Mouse (Mus musculus) midbrain, embryonic 11.5 days (tissue): Measurements from ENCODE around the gene Prlr. TPM values are rescaled to one million over a fixed set of nuclear protein-coding genes. Genes with fewer than 3 reads are reported as not detected.

Experiments
- ATAC-seq: fragments of 200-750 bp; cut with Nextera tagmentation; 2 replicates; pipeline ENCODE4 v1.8.0; 2017; ENCODE audit warnings: moderate TSS enrichment, moderate library complexity; ENCODE audit not compliant: low FRiP score
- DNase-seq: peaks from one replicate; pipeline ENCODE4 v3.0.0; 2015; ENCODE audit warnings: low spot score; ENCODE audit errors: missing footprints
- H3K27ac ChIP-seq: fragments of 300-500 bp; sonication (generic); 2 replicates; pipeline ENCODE4 v1.5.1; 2014; ENCODE audit warnings: low read depth, low read length
- H3K27me3 ChIP-seq: fragments of 300-500 bp; sonication (generic); 2 replicates; pipeline ENCODE4 v1.6.1; 2014; ENCODE audit warnings: mild to moderate bottlenecking, low read length, moderate library complexity, mixed read lengths; ENCODE audit not compliant: control insufficient read depth, insufficient read depth
- H3K36me3 ChIP-seq: fragments of 300-500 bp; sonication (generic); 2 replicates; pipeline ENCODE4 v1.6.1; 2014; ENCODE audit warnings: mild to moderate bottlenecking, low read length, moderate library complexity, mixed read lengths; ENCODE audit not compliant: control insufficient read depth, insufficient read depth
- H3K4me1 ChIP-seq: fragments of 300-500 bp; sonication (generic); 2 replicates; pipeline ENCODE4 v1.6.1; 2014; ENCODE audit warnings: low read length; ENCODE audit not compliant: control insufficient read depth, insufficient read depth
- H3K4me2 ChIP-seq: fragments of 300-500 bp; sonication (generic); 2 replicates; pipeline ENCODE4 v1.6.1; 2014; ENCODE audit warnings: mild to moderate bottlenecking, moderate library complexity
- H3K4me3 ChIP-seq: fragments of 300-500 bp; sonication (generic); 2 replicates; pipeline ENCODE4 v1.5.1; 2014; ENCODE audit warnings: low read depth, low read length
- H3K9ac ChIP-seq: fragments of 300-500 bp; sonication (generic); 2 replicates; pipeline ENCODE4 v1.6.1; 2014; ENCODE audit warnings: low read length
- H3K9me3 ChIP-seq: fragments of 300-500 bp; sonication (generic); 2 replicates; pipeline ENCODE4 v1.6.1; 2016; ENCODE audit warnings: low read length; ENCODE audit not compliant: control insufficient read depth
- WGBS: fragments of 180-500 bp; shearing (Covaris S2); extraction: QIAGEN DNeasy Blood & Tissue Kit; methylation state at CpG from one replicate; pipeline ENCODE4 v1.1.7; 2014; 5-methylcytosine and 5-hydroxymethylcytosine counted together
- polyA plus RNA-seq: library from polyadenylated mRNA; unstranded; fragments of >200 nt; fragmentation: Nextera tagmentation; extraction: Ambion mirVana; gene quantifications from 2 replicates; pipeline ENCODE4 v1.2.1, GENCODE M21; 2014

The Prlr gene
- 0.17 and 0.23 TPM in 2 replicates for polyA plus RNA-seq

DNA sequence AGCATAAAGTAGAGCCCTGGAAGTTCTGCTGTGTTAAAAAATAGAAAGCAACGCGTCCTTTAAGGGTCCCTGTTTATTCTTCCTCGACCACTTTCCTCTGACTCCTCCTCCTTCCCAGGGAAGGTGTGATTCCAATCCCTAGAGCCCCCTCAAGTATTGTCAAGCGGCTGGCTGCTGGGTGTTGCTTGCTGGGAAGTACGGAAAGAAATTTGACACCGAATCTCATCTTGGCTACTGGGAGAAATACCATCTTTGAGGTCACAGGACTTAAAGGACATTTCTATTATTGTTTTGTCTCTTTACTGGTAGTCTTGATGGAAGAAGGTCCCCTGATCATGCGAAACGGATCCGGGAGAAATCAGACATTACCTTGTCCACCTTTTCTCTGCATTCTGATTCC is at the start of gene Prlr:
Gene Prlr, plus strand, starts transcription at position 156 of the 400 bp plus-strand sequence.
- DNase-seq, result peak; percentile 84
- H3K4me2 ChIP-seq, result peak within 1 kb of the TSS; percentile 57
- no peaks in the 10 kb centered on the region for H3K36me3 ChIP-seq
- 3% methylated on average over 9 of the region's 9 CpGs for WGBS
- H3K27ac ChIP-seq, result no peak within 1 kb of the TSS
- H3K4me1 ChIP-seq, result no peaks in the 10 kb centered on the region; the same call in 1 of the 2 replicates
- no peaks in the 10 kb centered on the region; the same call in 1 of the 2 replicates for H3K27me3 ChIP-seq
- H3K9ac ChIP-seq, result peak within 1 kb of the TSS; percentile 36
- no peak for ATAC-seq
- H3K4me3 ChIP-seq, result peak within 1 kb of the TSS; percentile 17
- no peaks in the 10 kb centered on the region for H3K9me3 ChIP-seq

GRCm38 (mm10) chr15:10133781-10134180 is 43.3 kb upstream of the Prlr start:
- WGBS, result 90% methylated on average over 2 of the region's 2 CpGs
- no peak overlapping the region for H3K9ac ChIP-seq

DNA sequence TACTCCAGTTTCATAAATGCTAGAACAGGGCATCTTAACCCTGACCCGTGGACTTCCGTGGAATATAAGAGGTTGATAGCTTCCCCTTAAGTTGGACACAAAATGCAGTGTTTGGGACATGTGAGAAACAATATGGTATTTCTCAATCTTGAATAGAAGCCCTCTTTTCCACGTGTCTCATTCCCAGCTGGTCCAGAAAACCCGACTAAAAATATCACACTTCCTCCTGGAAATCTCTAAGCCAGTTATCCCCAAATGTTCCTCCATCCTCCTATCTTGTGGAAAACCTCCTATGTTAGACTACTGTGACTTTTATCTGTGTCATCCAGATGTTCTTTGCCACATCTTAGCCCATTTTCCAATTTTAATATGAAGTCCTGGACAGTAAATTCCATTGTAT is 42.1 kb upstream of the Prlr start:
- H3K4me1 ChIP-seq, result no peaks in the 10 kb centered on the region
- no peak overlapping the region for H3K4me3 ChIP-seq
- H3K4me2 ChIP-seq, result no peak overlapping the region
- no peaks in the 10 kb centered on the region for H3K9me3 ChIP-seq
- H3K36me3 ChIP-seq, result no peaks in the 10 kb centered on the region
- ATAC-seq (no peak), DNase-seq (no peak)
- 76% methylated on average over 4 of the region's 4 CpGs for WGBS
- no peak overlapping the region for H3K9ac ChIP-seq
- H3K27ac ChIP-seq, result no peak overlapping the region
- H3K27me3 ChIP-seq, result no peaks in the 10 kb centered on the region

More at GRCm38 (mm10) chr15:10133781-10134180, 43.3 kb upstream of the Prlr start:
- Histone ChIP-seq H3K9me3 (no peaks in the 10 kb centered on the region), H3K4me3 (no peak overlapping the region), H3K4me2 (no peak overlapping the region), H3K4me1 (no peaks in the 10 kb centered on the region), H3K36me3 (no peaks in the 10 kb centered on the region), H3K27ac (no peak overlapping the region), H3K27me3 (no peaks in the 10 kb centered on the region)
- no peak for DNase-seq
- ATAC-seq, result no peak

DNA sequence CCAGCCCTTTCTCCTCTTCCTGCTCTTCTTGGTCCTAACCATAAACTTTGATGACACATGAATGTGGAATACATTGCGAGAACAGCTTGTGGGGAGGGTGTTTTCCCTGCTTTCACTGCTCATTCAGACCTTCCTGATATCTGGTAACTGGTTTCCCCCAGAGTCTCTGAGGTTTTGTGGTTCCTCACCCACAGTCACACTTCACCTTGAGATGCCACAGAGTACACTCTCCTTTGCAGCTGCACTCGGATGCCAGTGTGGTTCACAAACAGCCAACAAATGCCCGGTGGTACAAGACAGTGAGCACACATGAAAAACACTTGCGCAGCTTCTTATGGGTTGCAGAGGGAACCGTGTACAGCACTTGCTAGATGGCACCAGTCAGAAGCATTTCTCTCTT is 32.5 kb upstream of the Prlr start:
- Histone ChIP-seq H3K4me3 (no peak overlapping the region), H3K27me3 (no peaks in the 10 kb centered on the region), H3K9ac (no peak overlapping the region), H3K9me3 (no peaks in the 10 kb centered on the region), H3K4me2 (no peak overlapping the region), H3K4me1 (no peaks in the 10 kb centered on the region), H3K36me3 (no peaks in the 10 kb centered on the region), H3K27ac (no peak overlapping the region)
- WGBS, result 88% methylated on average over 5 of the region's 5 CpGs
- DNase-seq, result no peak
- ATAC-seq, result no peak

- no peaks in the 10 kb centered on the region for H3K27me3 ChIP-seq
- WGBS, result 95% methylated on average over 4 of the region's 4 CpGs
- DNase-seq (peak; percentile 41), ATAC-seq (no peak)
- no peak overlapping the region for H3K27ac ChIP-seq
- no peaks in the 10 kb centered on the region for H3K36me3 ChIP-seq
- H3K9me3 ChIP-seq, result no peaks in the 10 kb centered on the region
- no peaks in the 10 kb centered on the region for H3K4me1 ChIP-seq
- H3K9ac ChIP-seq, result no peak overlapping the region
- no peak overlapping the region for H3K4me2 ChIP-seq
- no peak overlapping the region for H3K4me3 ChIP-seq
These were observed 28.8 kb upstream of the Prlr start for GRCm38 (mm10) chr15:10148196-10148595.

DNA sequence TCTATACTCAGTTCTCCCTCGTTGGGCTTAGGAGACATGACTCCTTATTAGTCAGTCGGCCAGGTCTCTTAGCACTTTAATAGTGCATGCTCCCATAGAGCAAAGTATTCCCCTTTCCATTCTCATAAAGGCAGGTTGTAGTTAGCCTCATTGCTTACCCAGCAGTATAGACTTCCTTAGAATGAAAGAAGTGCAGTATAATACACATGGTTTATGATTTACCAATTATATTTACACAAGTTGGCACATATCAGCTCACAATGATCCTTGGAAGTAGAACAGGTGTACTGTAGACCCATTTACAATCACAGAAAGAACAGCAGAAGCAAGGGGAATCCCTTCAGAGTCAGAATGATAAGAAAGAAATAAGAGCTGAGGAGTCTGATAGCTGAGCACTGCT is 16.4 kb upstream of the Prlr start:
- DNase-seq (no peak), ATAC-seq (no peak)
- Histone ChIP-seq H3K27ac (no peak overlapping the region), H3K4me3 (no peak overlapping the region), H3K9me3 (no peaks in the 10 kb centered on the region), H3K9ac (no peak overlapping the region), H3K27me3 (no peaks in the 10 kb centered on the region), H3K36me3 (no peaks in the 10 kb centered on the region), H3K4me1 (no peaks in the 10 kb centered on the region), H3K4me2 (no peak overlapping the region)
- WGBS, result 86% methylated on average over 2 of the region's 2 CpGs

GRCm38 (mm10) chr15:10175078-10175477 is 2.0 kb upstream of the Prlr start:
- H3K4me1 ChIP-seq, result no peaks in the 10 kb centered on the region; the same call in 1 of the 2 replicates
- H3K4me2 ChIP-seq, result no peak overlapping the region
- H3K36me3 ChIP-seq, result no peaks in the 10 kb centered on the region
- no peaks in the 10 kb centered on the region; the same call in 1 of the 2 replicates for H3K27me3 ChIP-seq
- no peak for DNase-seq
- WGBS, result 87% methylated on average over 6 of the region's 6 CpGs
- H3K9me3 ChIP-seq, result no peaks in the 10 kb centered on the region
- no peak overlapping the region for H3K4me3 ChIP-seq
- no peak overlapping the region for H3K9ac ChIP-seq
- ATAC-seq, result no peak
- no peak overlapping the region for H3K27ac ChIP-seq

- Histone ChIP-seq H3K4me1 (no peaks in the 10 kb centered on the region; the same call in 1 of the 2 replicates), H3K9ac (no peak overlapping the region), H3K27ac (no peak overlapping the region), H3K36me3 (no peaks in the 10 kb centered on the region), H3K9me3 (no peaks in the 10 kb centered on the region), H3K4me3 (no peak overlapping the region), H3K4me2 (no peak overlapping the region), H3K27me3 (no peaks in the 10 kb centered on the region; the same call in 1 of the 2 replicates)
- 83% methylated on average over 7 of the region's 7 CpGs for WGBS
- ATAC-seq, result no peak
- no peak for DNase-seq
These were observed 1.4 kb upstream of the Prlr start for GRCm38 (mm10) chr15:10175656-10176055.

DNA sequence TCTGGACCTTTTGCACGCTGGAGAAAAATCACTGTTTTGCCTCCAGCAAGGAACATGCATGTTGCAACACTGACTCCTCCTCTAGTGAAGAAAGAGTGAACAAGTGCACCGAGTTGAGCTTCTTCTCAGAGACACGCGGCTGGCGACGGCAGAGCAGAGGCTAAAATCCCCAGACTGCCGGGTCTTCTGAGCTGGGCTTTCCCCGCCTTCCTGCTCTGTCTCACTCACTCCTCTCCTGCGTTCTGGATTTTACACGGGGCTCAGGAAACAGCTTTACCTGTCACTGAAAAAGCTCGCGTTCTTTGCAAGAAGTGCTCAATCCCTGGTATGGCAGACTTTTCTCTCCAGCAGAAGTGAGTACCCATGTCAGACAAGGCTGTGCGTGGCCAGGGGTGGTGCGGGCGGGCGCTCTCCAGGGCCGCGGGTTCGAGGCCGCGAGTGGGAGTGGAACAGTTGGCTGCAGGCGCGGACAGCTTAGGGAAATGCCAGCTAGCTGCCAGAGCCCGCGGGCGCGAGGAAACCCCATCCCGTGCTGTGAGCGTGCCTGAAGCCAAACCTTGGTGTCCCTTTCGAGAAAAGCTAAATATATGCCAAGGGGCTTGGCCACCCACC is 587 bp downstream of the Prlr start:
- no peak overlapping the region for H3K27ac ChIP-seq

More for the DNA sequence above, 587 bp downstream of the Prlr start:
- Histone ChIP-seq H3K4me1 (no peaks in the 10 kb centered on the region; the same call in 1 of the 2 replicates), H3K4me2 (peak overlapping the region; percentile 57), H3K9me3 (no peaks in the 10 kb centered on the region), H3K36me3 (no peaks in the 10 kb centered on the region), H3K4me3 (peak overlapping the region; percentile 17), H3K9ac (peak overlapping the region; percentile 36), H3K27me3 (no peaks in the 10 kb centered on the region; the same call in 1 of the 2 replicates)
- 2% methylated on average over 30 of the region's 30 CpGs for WGBS
- peak; percentile 91 for DNase-seq
- ATAC-seq, result peak; percentile 68
